Mouse (Mus musculus): ENCODE measurements at regions not wholly inside any gene's neighbourhood (a gene's known extent, or its start where the extent isn't known, plus 50 kb on each side); places are given as distances from the start of the nearest gene placed in this dataset.

DNA sequence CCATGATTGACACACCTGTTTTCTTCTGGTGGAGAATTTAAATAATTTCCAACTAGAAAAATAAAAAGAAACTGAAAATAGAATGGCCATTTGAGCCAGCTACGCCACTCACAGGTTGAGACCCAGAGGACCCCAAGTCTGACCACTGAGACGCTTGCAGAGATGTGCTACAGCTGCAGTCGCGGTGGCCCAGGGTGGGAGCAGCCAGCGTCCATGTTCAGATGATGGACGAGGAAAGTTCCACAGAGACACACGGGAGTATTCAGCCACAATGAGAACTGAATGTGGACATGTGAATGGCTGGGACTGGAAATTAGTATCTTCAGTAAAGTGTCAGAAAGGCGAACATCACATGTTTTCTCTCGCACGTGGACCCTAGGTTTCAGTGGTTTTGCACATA is 155.1 kb upstream of the Stt3b start:
- no peaks in the 10 kb centered on the region for H3K36me3 ChIP-seq
- no peaks in the 10 kb centered on the region for H3K27me3 ChIP-seq
- 81% methylated on average over 10 of the region's 10 CpGs for WGBS
- H3K4me3 ChIP-seq = no peak overlapping the region
- H3K4me2 ChIP-seq = no peak overlapping the region
- no peak for ATAC-seq (replicated peaks; ENCODE audit: insufficient number of reproducible peaks, insufficient read depth, low FRiP score, low read depth)
- H3K9me3 ChIP-seq (replicated peaks) = no peaks in the 10 kb centered on the region
- no peaks in the 10 kb centered on the region for H3K4me1 ChIP-seq (replicated peaks)
- H3K9ac ChIP-seq = no peak overlapping the region
- H3K27ac ChIP-seq = no peak overlapping the region

- ATAC-seq (replicated peaks; ENCODE audit: insufficient number of reproducible peaks, insufficient read depth, low FRiP score, low read depth) = no peak
Observed at GRCm38 (mm10) chr9:115468641-115469040, 158.4 kb upstream of the Stt3b start.

GRCm38 (mm10) chr9:115471582-115471981 is 161.4 kb upstream of the Stt3b start:
- H3K36me3 ChIP-seq = no peaks in the 10 kb centered on the region
- no peak for ATAC-seq (replicated peaks; ENCODE audit: insufficient number of reproducible peaks, insufficient read depth, low FRiP score, low read depth)
- 85% methylated on average over 6 of the region's 6 CpGs for WGBS

More at GRCm38 (mm10) chr9:115468641-115469040, 158.4 kb upstream of the Stt3b start:
- Histone ChIP-seq H3K4me2 (no peak overlapping the region), H3K4me3 (no peak overlapping the region), H3K9ac (no peak overlapping the region), H3K36me3 (no peaks in the 10 kb centered on the region), H3K27me3 (no peaks in the 10 kb centered on the region), H3K27ac (no peak overlapping the region), H3K9me3 (replicated peaks) (no peaks in the 10 kb centered on the region), H3K4me1 (replicated peaks) (no peaks in the 10 kb centered on the region)
- WGBS = 88% methylated on average over 2 of the region's 2 CpGs

GRCm38 (mm10) chr9:115473037-115473436 is 162.8 kb upstream of the Stt3b start:
- Histone ChIP-seq H3K9ac (no peak overlapping the region), H3K27ac (no peak overlapping the region), H3K9me3 (replicated peaks) (no peaks in the 10 kb centered on the region), H3K4me1 (replicated peaks) (no peaks in the 10 kb centered on the region), H3K36me3 (no peaks in the 10 kb centered on the region), H3K27me3 (no peaks in the 10 kb centered on the region), H3K4me3 (no peak overlapping the region), H3K4me2 (no peak overlapping the region)
- no peak for ATAC-seq (replicated peaks; ENCODE audit: insufficient number of reproducible peaks, insufficient read depth, low FRiP score, low read depth)
- WGBS = 87% methylated on average over 3 of the region's 3 CpGs

More at GRCm38 (mm10) chr9:115471582-115471981, 161.4 kb upstream of the Stt3b start:
- Histone ChIP-seq H3K4me2 (no peak overlapping the region), H3K9me3 (replicated peaks) (no peaks in the 10 kb centered on the region), H3K4me3 (no peak overlapping the region), H3K27ac (no peak overlapping the region), H3K9ac (no peak overlapping the region), H3K27me3 (no peaks in the 10 kb centered on the region), H3K4me1 (replicated peaks) (no peaks in the 10 kb centered on the region)

- Histone ChIP-seq H3K9me3 (replicated peaks) (no peaks in the 10 kb centered on the region), H3K9ac (no peak overlapping the region), H3K4me3 (no peak overlapping the region), H3K36me3 (no peaks in the 10 kb centered on the region), H3K4me1 (replicated peaks) (no peaks in the 10 kb centered on the region), H3K27me3 (no peaks in the 10 kb centered on the region), H3K27ac (no peak overlapping the region), H3K4me2 (no peak overlapping the region)
- 81% methylated on average over 5 of the region's 5 CpGs for WGBS
- no peak for ATAC-seq (replicated peaks; ENCODE audit: insufficient number of reproducible peaks, insufficient read depth, low FRiP score, low read depth)
Observed at GRCm38 (mm10) chr9:115473847-115474246, 163.6 kb upstream of the Stt3b start.

DNA sequence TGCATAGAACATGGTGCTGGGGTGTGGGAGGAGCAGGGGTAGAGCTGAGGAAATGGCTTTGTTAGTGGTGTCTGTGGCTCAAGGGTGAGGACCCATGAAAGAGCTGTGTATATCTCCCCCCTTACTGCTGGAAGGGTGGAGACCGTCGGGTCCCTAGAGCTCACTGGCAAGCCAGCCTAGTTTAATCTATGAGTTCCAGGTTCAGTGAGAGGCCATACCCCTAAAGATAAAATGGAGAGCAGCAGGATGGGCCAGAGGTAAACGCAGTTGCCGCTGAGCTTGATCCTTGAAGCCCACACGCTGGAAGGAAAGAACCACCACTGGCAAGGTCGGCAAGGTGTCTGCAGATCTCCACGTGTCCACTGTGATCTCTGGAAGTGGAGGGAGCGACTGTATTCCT is 164.1 kb upstream of the Stt3b start:
- Histone ChIP-seq H3K4me3 (no peak overlapping the region), H3K27ac (no peak overlapping the region), H3K9ac (no peak overlapping the region), H3K4me1 (replicated peaks) (no peaks in the 10 kb centered on the region), H3K36me3 (no peaks in the 10 kb centered on the region), H3K27me3 (no peaks in the 10 kb centered on the region), H3K9me3 (replicated peaks) (no peaks in the 10 kb centered on the region), H3K4me2 (no peak overlapping the region)
- ATAC-seq (replicated peaks; ENCODE audit: insufficient number of reproducible peaks, insufficient read depth, low FRiP score, low read depth) = no peak
- WGBS = 84% methylated on average over 8 of the region's 8 CpGs

- ATAC-seq (replicated peaks; ENCODE audit: insufficient number of reproducible peaks, insufficient read depth, low FRiP score, low read depth) = no peak
- H3K4me2 ChIP-seq = no peak overlapping the region
- H3K36me3 ChIP-seq = no peaks in the 10 kb centered on the region
- no peak overlapping the region for H3K9ac ChIP-seq
- H3K9me3 ChIP-seq (replicated peaks) = no peaks in the 10 kb centered on the region
- H3K27me3 ChIP-seq = no peaks in the 10 kb centered on the region
- H3K27ac ChIP-seq = no peak overlapping the region
- H3K4me1 ChIP-seq (replicated peaks) = no peaks in the 10 kb centered on the region
- 75% methylated on average over 17 of the region's 17 CpGs for WGBS
- no peak overlapping the region for H3K4me3 ChIP-seq
Observed at GRCm38 (mm10) chr9:115476205-115476604, 166.0 kb upstream of the Stt3b start.

DNA sequence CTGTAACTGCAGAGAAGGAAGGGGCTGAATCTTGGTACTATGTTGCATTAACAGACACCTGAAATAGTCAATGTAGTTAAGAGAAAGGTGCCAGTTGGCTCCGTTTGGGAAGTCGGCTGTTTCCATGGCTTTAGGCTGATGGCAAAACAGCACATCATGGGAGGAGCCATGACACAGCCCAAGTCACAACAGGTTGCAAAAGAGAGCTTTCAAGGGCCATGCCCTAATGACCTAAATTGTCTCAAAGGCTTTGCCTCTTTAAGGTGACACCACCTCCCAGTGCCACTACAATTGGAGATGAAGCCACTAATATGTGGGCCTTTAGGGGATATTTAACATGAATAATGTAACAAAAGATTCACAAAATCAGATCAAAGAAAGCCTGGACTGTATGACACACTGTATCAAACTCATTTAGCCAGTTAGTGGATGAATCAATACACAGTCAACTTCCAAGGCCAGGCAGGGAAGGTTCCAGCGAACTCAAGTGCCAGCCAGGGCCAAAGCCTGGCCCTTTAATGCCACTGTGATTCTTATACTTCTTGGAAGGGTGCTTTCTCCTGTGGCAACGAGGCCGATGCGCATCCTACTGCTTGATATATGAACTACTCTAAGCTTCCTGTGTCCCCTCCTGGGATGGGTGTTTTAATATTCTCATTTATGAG is 167.5 kb upstream of the Stt3b start:
- no peak for ATAC-seq (replicated peaks; ENCODE audit: insufficient number of reproducible peaks, insufficient read depth, low FRiP score, low read depth)
- Histone ChIP-seq H3K4me2 (no peak overlapping the region), H3K9me3 (replicated peaks) (no peaks in the 10 kb centered on the region), H3K36me3 (no peaks in the 10 kb centered on the region), H3K9ac (no peak overlapping the region), H3K4me1 (replicated peaks) (no peaks in the 10 kb centered on the region), H3K27me3 (no peaks in the 10 kb centered on the region), H3K27ac (no peak overlapping the region), H3K4me3 (no peak overlapping the region)
- WGBS = 87% methylated on average over 6 of the region's 6 CpGs

DNA sequence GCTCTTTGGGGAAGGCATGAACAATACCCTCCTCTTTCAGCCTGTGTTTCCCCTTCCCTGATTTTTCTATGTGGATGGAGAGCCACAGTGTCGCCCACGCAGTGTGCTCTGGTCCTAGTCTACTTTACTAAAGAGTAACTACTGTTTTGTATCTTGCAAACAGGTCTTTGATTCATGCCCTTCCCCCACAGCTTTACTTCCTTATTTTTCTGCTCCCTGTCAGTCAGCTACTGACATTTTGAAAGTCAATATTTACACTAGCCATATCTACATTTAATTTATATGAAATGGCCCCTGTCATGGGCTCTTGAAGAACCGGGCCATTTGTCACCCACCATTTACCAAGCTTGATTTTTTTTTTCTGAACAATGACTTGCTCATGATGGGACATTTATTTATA is 168.7 kb upstream of the Stt3b start:
- Histone ChIP-seq H3K9ac (no peak overlapping the region), H3K4me1 (replicated peaks) (no peaks in the 10 kb centered on the region), H3K36me3 (no peaks in the 10 kb centered on the region), H3K27ac (no peak overlapping the region), H3K9me3 (replicated peaks) (no peaks in the 10 kb centered on the region), H3K27me3 (no peaks in the 10 kb centered on the region), H3K4me2 (no peak overlapping the region), H3K4me3 (no peak overlapping the region)
- WGBS = 65% methylated on average over 3 of the region's 3 CpGs
- no peak for ATAC-seq (replicated peaks; ENCODE audit: insufficient number of reproducible peaks, insufficient read depth, low FRiP score, low read depth)

GRCm38 (mm10) chr9:115481176-115481575 is 171.0 kb upstream of the Stt3b start:
- Histone ChIP-seq H3K27me3 (no peaks in the 10 kb centered on the region), H3K4me1 (replicated peaks) (no peaks in the 10 kb centered on the region), H3K36me3 (no peaks in the 10 kb centered on the region), H3K9ac (no peak overlapping the region), H3K27ac (no peak overlapping the region), H3K9me3 (replicated peaks) (no peaks in the 10 kb centered on the region), H3K4me3 (no peak overlapping the region), H3K4me2 (no peak overlapping the region)
- ATAC-seq (replicated peaks; ENCODE audit: insufficient number of reproducible peaks, insufficient read depth, low FRiP score, low read depth) = no peak
- WGBS = 67% methylated on average over 5 of the region's 5 CpGs

GRCm38 (mm10) chr9:115483024-115483423 is 172.8 kb upstream of the Stt3b start:
- WGBS = 74% methylated on average over 7 of the region's 7 CpGs

GRCm38 (mm10) chr9:115483721-115484120 is 173.5 kb upstream of the Stt3b start:
- WGBS = 34% methylated on average over 2 of the region's 2 CpGs

More at GRCm38 (mm10) chr9:115483024-115483423, 172.8 kb upstream of the Stt3b start:
- no peaks in the 10 kb centered on the region for H3K9me3 ChIP-seq (replicated peaks)
- H3K27ac ChIP-seq = no peak overlapping the region
- H3K36me3 ChIP-seq = no peaks in the 10 kb centered on the region
- no peaks in the 10 kb centered on the region for H3K4me1 ChIP-seq (replicated peaks)
- no peak overlapping the region for H3K4me3 ChIP-seq
- no peaks in the 10 kb centered on the region for H3K27me3 ChIP-seq
- no peak overlapping the region for H3K9ac ChIP-seq
- no peak overlapping the region for H3K4me2 ChIP-seq
- no peak for ATAC-seq (replicated peaks; ENCODE audit: insufficient number of reproducible peaks, insufficient read depth, low FRiP score, low read depth)

More at GRCm38 (mm10) chr9:115483721-115484120, 173.5 kb upstream of the Stt3b start:
- H3K4me1 ChIP-seq (replicated peaks) = no peaks in the 10 kb centered on the region
- no peaks in the 10 kb centered on the region for H3K36me3 ChIP-seq
- no peak overlapping the region for H3K27ac ChIP-seq
- no peaks in the 10 kb centered on the region for H3K9me3 ChIP-seq (replicated peaks)
- no peak overlapping the region for H3K4me2 ChIP-seq
- H3K9ac ChIP-seq = no peak overlapping the region
- H3K27me3 ChIP-seq = no peaks in the 10 kb centered on the region
- ATAC-seq (replicated peaks; ENCODE audit: insufficient number of reproducible peaks, insufficient read depth, low FRiP score, low read depth) = no peak
- H3K4me3 ChIP-seq = no peak overlapping the region
